Comparison of ENCODE assay signal across 9 mouse cellular contexts in genomic region chr5:114805436-114806350, GRCm38 (mm10). TPM values are rescaled to one million over a fixed set of nuclear protein-coding genes. Genes with fewer than 3 reads are reported as not detected.
DNase-seq lines count a peak whose midpoint lies in the region; ATAC-seq lines count a peak whose summit lies in the region.
"Had no signal": no experiment of that assay in that cellular context is flagged by ENCODE, and none has a peak within 500 bp of the region (broad histone marks: within the 10 kb centered on the region; RNA-seq: fewer than 3 reads in every experiment).

No protein-coding gene starts in this region.

- no peaks in the 10 kb centered on the region for H3K9me3 ChIP-seq in midbrain, embryonic 15.5 days
- no peaks in the 10 kb centered on the region for H3K9me3 ChIP-seq in midbrain, embryonic 13.5 days
- H3K9me3 ChIP-seq in limb, embryonic 11.5 days (ENCODE audit: control insufficient read depth, low read length) = no peaks in the 10 kb centered on the region
- no peaks in the 10 kb centered on the region for H3K9me3 ChIP-seq in midbrain, embryonic 10.5 days (replicated peaks)

- no peak for ATAC-seq in midbrain, embryonic 15.5 days (replicated peaks)
- ATAC-seq in midbrain, embryonic 13.5 days = no peak
- peak; percentile 87 for ATAC-seq in granulocyte monocyte progenitor cell, adult 5-6 weeks (replicated peaks; ENCODE audit: poor library complexity, severe bottlenecking)
- no peak for ATAC-seq in limb, embryonic 11.5 days (ENCODE audit: insufficient number of reproducible peaks, low FRiP score, low TSS enrichment, low read depth)
- ATAC-seq in neutrophil, adult 5-6 weeks (ENCODE audit: extremely low read depth, insufficient number of reproducible peaks, low FRiP score, poor library complexity, severe bottlenecking) = peak; percentile 87

- no peak for DNase-seq in limb, embryonic 11.5 days (ENCODE audit: low spot score)
- no peak for DNase-seq in adrenal gland, postnatal 36 days
- no peak for DNase-seq in midbrain, embryonic 10.5 days (ENCODE audit: low spot score)
- no peak for DNase-seq in cerebellum, postnatal 4 days (ENCODE audit: low spot score in 2 of 2)

- H3K36me3 ChIP-seq in midbrain, embryonic 15.5 days (replicated peaks) = peaks cover 40% of the 10 kb centered on the region
- H3K36me3 ChIP-seq in midbrain, embryonic 13.5 days = peaks cover 93% of the 10 kb centered on the region
- H3K36me3 ChIP-seq in limb, embryonic 11.5 days (ENCODE audit: control insufficient read depth, insufficient read depth, low read length) = peaks cover 12% of the 10 kb centered on the region; the same call in 1 of the 2 replicates
- H3K36me3 ChIP-seq in midbrain, embryonic 10.5 days = peaks cover 97% of the 10 kb centered on the region

- no peak overlapping the region for H3K9ac ChIP-seq in midbrain, embryonic 15.5 days
- H3K9ac ChIP-seq in midbrain, embryonic 13.5 days (replicated peaks) = no peak overlapping the region
- H3K9ac ChIP-seq in limb, embryonic 11.5 days (ENCODE audit: low read length) = 0 out of 2 replicates have a peak overlapping the region, but pooled peaks have one; percentile 8

- H3K4me2 ChIP-seq in midbrain, embryonic 15.5 days = no peak overlapping the region
- H3K4me2 ChIP-seq in midbrain, embryonic 13.5 days (replicated peaks) = no peak overlapping the region
- no peak overlapping the region for H3K4me2 ChIP-seq in limb, embryonic 11.5 days (ENCODE audit: low read depth, severe bottlenecking)

- no peaks in the 10 kb centered on the region for H3K27me3 ChIP-seq in midbrain, embryonic 15.5 days (replicated peaks)
- H3K27me3 ChIP-seq in midbrain, embryonic 13.5 days = no peaks in the 10 kb centered on the region
- H3K27me3 ChIP-seq in limb, embryonic 11.5 days (ENCODE audit: control insufficient read depth, insufficient read depth, low read length) = no peaks in the 10 kb centered on the region
- no peaks in the 10 kb centered on the region for H3K27me3 ChIP-seq in midbrain, embryonic 10.5 days (ENCODE audit: low read depth, poor library complexity, severe bottlenecking)

- H3K4me3 ChIP-seq in midbrain, embryonic 15.5 days = no peak overlapping the region
- H3K4me3 ChIP-seq in midbrain, embryonic 13.5 days (replicated peaks) = no peak overlapping the region
- no peak overlapping the region for H3K4me3 ChIP-seq in limb, embryonic 11.5 days (ENCODE audit: low read depth, low read length)
- no peak overlapping the region for H3K4me3 ChIP-seq in midbrain, embryonic 10.5 days
- H3K4me3 ChIP-seq: myocyte had no signal

- WGBS in midbrain, embryonic 15.5 days = 79% methylated on average over 15 of the region's 15 CpGs
- WGBS in midbrain, embryonic 13.5 days = 75% methylated on average over 15 of the region's 15 CpGs
- 72% methylated on average over 15 of the region's 15 CpGs for WGBS in limb, embryonic 11.5 days
- WGBS in midbrain, embryonic 10.5 days = 87% methylated on average over 15 of the region's 15 CpGs

- peak overlapping the region; percentile 31; the same call in 1 of the 2 replicates for H3K27ac ChIP-seq in midbrain, embryonic 15.5 days
- no peak overlapping the region for H3K27ac ChIP-seq in midbrain, embryonic 13.5 days
- H3K27ac ChIP-seq in limb, embryonic 11.5 days (replicated peaks; ENCODE audit: low read depth, low read length) = no peak overlapping the region; the same call in 1 of the 2 replicates
- no peak overlapping the region for H3K27ac ChIP-seq in midbrain, embryonic 10.5 days (replicated peaks)

- H3K4me1 ChIP-seq in midbrain, embryonic 15.5 days = peaks cover 17% of the 10 kb centered on the region
- H3K4me1 ChIP-seq in midbrain, embryonic 13.5 days (replicated peaks) = peaks cover 22% of the 10 kb centered on the region
- H3K4me1 ChIP-seq in limb, embryonic 11.5 days (ENCODE audit: control insufficient read depth, insufficient read depth, low read length) = peaks cover 22% of the 10 kb centered on the region
- peaks cover 20% of the 10 kb centered on the region for H3K4me1 ChIP-seq in midbrain, embryonic 10.5 days

RNA-seq across cellular contexts. Expression of gene 1500011B03Rik, which starts 17.6 kb away (rescaled TPM):
- polyA plus RNA-seq in midbrain, embryonic 15.5 days (2015; fragmentation: Nextera tagmentation; extraction: Ambion mirVana) = 270 and 271 TPM in 2 replicates
- polyA plus RNA-seq in midbrain, embryonic 13.5 days (2015; fragmentation: Nextera tagmentation; extraction: Ambion mirVana) = 225 and 235 TPM in 2 replicates
- 44.4 and 76.8 TPM in 2 replicates for total RNA-seq in granulocyte monocyte progenitor cell, adult 5-6 weeks (2014; fragmentation: Nextera tagmentation)
- total RNA-seq in granulocyte monocyte progenitor cell, adult 5-6 weeks (2017) = 44.0 and 57.4 TPM in 2 replicates
- 91.5 and 93.4 TPM in 2 replicates for polyA plus RNA-seq in limb, embryonic 11.5 days (2014; fragmentation: Nextera tagmentation; extraction: Ambion mirVana)
- 29.0 and 41.8 TPM in 2 replicates for total RNA-seq in neutrophil, adult 5-6 weeks (2017)
- total RNA-seq in adrenal gland, postnatal 36 days (2021) = 10 to 100 TPM; 32.2 to 40.7 TPM
- polyA plus RNA-seq in midbrain, embryonic 10.5 days (2016; fragmentation: Nextera tagmentation; extraction: Ambion mirVana) = 133 and 143 TPM in 2 replicates

RNA-seq across cellular contexts. Expression of gene Git2, which starts 30.4 kb away (rescaled TPM):
- polyA plus RNA-seq in midbrain, embryonic 15.5 days (2015; fragmentation: Nextera tagmentation; extraction: Ambion mirVana) = 51.6 and 52.9 TPM in 2 replicates
- 41.5 and 49.8 TPM in 2 replicates for polyA plus RNA-seq in midbrain, embryonic 13.5 days (2015; fragmentation: Nextera tagmentation; extraction: Ambion mirVana)
- 113 and 128 TPM in 2 replicates for total RNA-seq in granulocyte monocyte progenitor cell, adult 5-6 weeks (2014; fragmentation: Nextera tagmentation)
- 77.9 and 117 TPM in 2 replicates for total RNA-seq in granulocyte monocyte progenitor cell, adult 5-6 weeks (2017)
- 35.2 and 39.1 TPM in 2 replicates for polyA plus RNA-seq in limb, embryonic 11.5 days (2014; fragmentation: Nextera tagmentation; extraction: Ambion mirVana)
- total RNA-seq in neutrophil, adult 5-6 weeks (2017) = 214 and 229 TPM in 2 replicates
- 10 to 100 TPM; 35.3 to 36.6 TPM for total RNA-seq in adrenal gland, postnatal 36 days (2021)
- 34.4 and 38.1 TPM in 2 replicates for polyA plus RNA-seq in midbrain, embryonic 10.5 days (2016; fragmentation: Nextera tagmentation; extraction: Ambion mirVana)

RNA-seq across cellular contexts. Expression of gene Ankrd13a, which starts 31.2 kb away (rescaled TPM):
- 31.1 and 34.7 TPM in 2 replicates for polyA plus RNA-seq in midbrain, embryonic 15.5 days (2015; fragmentation: Nextera tagmentation; extraction: Ambion mirVana)
- polyA plus RNA-seq in midbrain, embryonic 13.5 days (2015; fragmentation: Nextera tagmentation; extraction: Ambion mirVana) = 34.9 and 48.3 TPM in 2 replicates
- total RNA-seq in granulocyte monocyte progenitor cell, adult 5-6 weeks (2014; fragmentation: Nextera tagmentation) = 271 and 278 TPM in 2 replicates
- total RNA-seq in granulocyte monocyte progenitor cell, adult 5-6 weeks (2017) = 310 and 331 TPM in 2 replicates
- polyA plus RNA-seq in limb, embryonic 11.5 days (2014; fragmentation: Nextera tagmentation; extraction: Ambion mirVana) = 49.4 and 54.2 TPM in 2 replicates
- total RNA-seq in neutrophil, adult 5-6 weeks (2017) = 309 and 325 TPM in 2 replicates
- 10 to 100 TPM; 68.6 to 91.4 TPM for total RNA-seq in adrenal gland, postnatal 36 days (2021)
- 50.1 and 54.0 TPM in 2 replicates for polyA plus RNA-seq in midbrain, embryonic 10.5 days (2016; fragmentation: Nextera tagmentation; extraction: Ambion mirVana)

RNA-seq across cellular contexts. Expression of gene 4930519G04Rik, which starts 47.8 kb away (rescaled TPM):
- not detected in 2 replicates for polyA plus RNA-seq in midbrain, embryonic 15.5 days (2015; fragmentation: Nextera tagmentation; extraction: Ambion mirVana)
- polyA plus RNA-seq in midbrain, embryonic 13.5 days (2015; fragmentation: Nextera tagmentation; extraction: Ambion mirVana) = not detected in 2 replicates
- 1.6 TPM in 1 of 2 replicates, not detected in the other for total RNA-seq in granulocyte monocyte progenitor cell, adult 5-6 weeks (2014; fragmentation: Nextera tagmentation)
- total RNA-seq in granulocyte monocyte progenitor cell, adult 5-6 weeks (2017) = not detected in 2 replicates
- not detected in 2 replicates for polyA plus RNA-seq in limb, embryonic 11.5 days (2014; fragmentation: Nextera tagmentation; extraction: Ambion mirVana)
- 1.1 and 3.1 TPM in 2 replicates for total RNA-seq in neutrophil, adult 5-6 weeks (2017)
- not detected for total RNA-seq in adrenal gland, postnatal 36 days (2021)
- not detected in 2 replicates for polyA plus RNA-seq in midbrain, embryonic 10.5 days (2016; fragmentation: Nextera tagmentation; extraction: Ambion mirVana)
- polyA plus RNA-seq: myocyte had no signal

RNA-seq across cellular contexts. Expression of gene Gm9936, which starts 52.8 kb away (rescaled TPM):
- 3.0 and 3.6 TPM in 2 replicates for polyA plus RNA-seq in midbrain, embryonic 15.5 days (2015; fragmentation: Nextera tagmentation; extraction: Ambion mirVana)
- polyA plus RNA-seq in midbrain, embryonic 13.5 days (2015; fragmentation: Nextera tagmentation; extraction: Ambion mirVana) = 1.3 and 1.7 TPM in 2 replicates
- not detected in 2 replicates for total RNA-seq in granulocyte monocyte progenitor cell, adult 5-6 weeks (2014; fragmentation: Nextera tagmentation)
- not detected in 2 replicates for total RNA-seq in granulocyte monocyte progenitor cell, adult 5-6 weeks (2017)
- 0.07 TPM in 1 of 2 replicates, not detected in the other for polyA plus RNA-seq in limb, embryonic 11.5 days (2014; fragmentation: Nextera tagmentation; extraction: Ambion mirVana)
- total RNA-seq in neutrophil, adult 5-6 weeks (2017) = 0.23 TPM in 1 of 2 replicates, not detected in the other
- total RNA-seq in adrenal gland, postnatal 36 days (2021) = not detected
- polyA plus RNA-seq in midbrain, embryonic 10.5 days (2016; fragmentation: Nextera tagmentation; extraction: Ambion mirVana) = 0.16 and 0.57 TPM in 2 replicates

Comparison
In these comparisons a context has a peak if more than half of its experiments do, and no peak if none do; other contexts are left out.
1. ATAC-seq: peak in granulocyte monocyte progenitor cell, adult 5-6 weeks (single experiment) and neutrophil, adult 5-6 weeks (single experiment); none in midbrain, embryonic 15.5 days (single experiment), midbrain, embryonic 13.5 days (single experiment) and limb, embryonic 11.5 days (single experiment).